Mouse (Mus musculus): ENCODE measurements around the gene Srsf7. TPM values are rescaled to one million over a fixed set of nuclear protein-coding genes. Genes with fewer than 3 reads are reported as not detected.

Srsf7 gene
- polyA plus RNA-seq (2015; fragmentation: Illumina TruSeq; extraction: RNeasy Lipid Tissue Mini Kit (QIAGEN cat#74804); ENCODE audit: insufficient read depth, low read depth, low replicate concordance) = 50.7 TPM

DNA sequence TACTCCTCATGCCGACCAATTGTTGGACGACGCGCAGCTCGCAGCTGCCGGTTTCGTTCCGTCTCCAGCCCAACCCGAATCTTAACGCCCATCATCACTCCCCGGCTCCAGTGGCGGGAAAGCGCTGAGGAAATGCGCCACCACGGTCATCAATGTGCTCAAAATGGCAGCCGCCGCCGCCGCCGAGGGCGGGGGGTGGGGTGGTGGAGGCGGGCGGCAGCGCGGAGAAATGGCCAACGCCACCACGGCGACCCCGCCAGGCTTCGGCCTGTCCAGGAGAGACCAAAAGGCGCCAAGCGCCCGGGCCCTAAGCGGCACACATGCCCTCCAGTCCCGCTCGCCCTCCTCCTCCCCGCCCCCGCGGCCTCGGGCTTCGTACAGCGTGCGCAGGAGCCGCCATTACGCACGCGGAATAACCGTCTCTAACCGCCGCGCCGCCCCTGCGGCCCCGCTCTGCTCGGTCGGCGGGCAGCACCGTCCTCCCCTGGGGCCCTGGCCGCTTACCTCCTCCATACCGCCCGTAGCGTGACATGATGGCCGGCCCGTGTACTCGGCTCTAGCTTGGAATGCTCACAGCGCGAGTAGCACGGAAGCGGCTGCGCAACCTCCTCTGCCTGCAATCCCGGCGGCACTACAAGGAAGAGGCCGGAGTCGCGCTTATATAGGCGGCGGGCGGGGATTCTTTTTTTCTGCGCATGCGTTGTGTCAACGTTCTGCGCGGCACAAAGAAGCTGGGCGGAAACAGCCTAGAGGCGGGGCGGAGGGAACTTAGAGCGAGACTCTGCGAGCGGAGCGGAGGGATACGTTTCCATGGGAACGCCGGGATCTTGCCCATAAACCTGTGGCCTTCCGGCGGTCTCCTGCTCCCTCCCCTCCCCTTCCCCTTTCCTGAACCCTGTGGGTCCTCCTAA, at the start of gene Srsf7, which contains the start of gene Ttc39d:
Gene Srsf7 (minus strand): TSS at position 637 of the 911 bp plus-strand sequence.
Gene Ttc39d (plus strand): TSS at position 790 of the 911 bp plus-strand sequence.

DNA sequence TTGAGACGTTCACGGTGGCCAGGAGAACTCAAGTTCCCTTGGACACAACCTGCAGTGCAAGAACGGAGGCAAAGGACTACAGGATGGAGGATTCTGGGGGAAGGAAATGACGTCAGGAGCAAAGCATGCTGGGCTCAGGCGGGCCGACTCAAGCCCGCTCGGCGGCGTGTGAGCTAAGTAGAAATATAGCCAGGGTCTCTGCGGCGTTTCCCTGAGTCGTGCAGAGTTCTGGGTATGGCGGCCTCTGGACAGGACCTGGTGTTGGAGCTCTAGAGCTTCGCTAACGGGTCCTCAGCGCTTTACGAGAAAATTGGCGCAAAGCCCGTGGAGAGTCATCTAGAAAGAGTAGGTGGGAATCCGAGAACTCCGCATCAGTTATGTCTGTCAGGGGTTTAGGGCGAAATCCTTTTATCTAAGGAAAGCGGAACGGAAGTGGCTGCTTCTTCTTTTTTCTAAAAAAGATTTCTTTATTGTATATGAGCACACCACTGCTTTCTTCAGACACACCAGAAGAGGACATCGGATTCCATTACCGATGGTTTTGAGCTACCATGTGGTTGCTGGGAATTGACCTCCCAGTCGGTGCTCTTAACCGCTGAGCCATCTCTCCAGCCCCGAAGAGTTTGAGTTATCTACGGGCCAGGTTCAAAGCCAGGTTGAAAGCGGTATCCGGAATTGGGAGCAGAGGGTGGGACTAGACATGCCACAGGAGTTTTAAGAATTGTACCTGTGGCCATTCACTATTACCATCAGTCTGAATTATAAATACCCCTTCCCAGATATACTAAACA, 17.4 kb upstream of the Srsf7 start, which contains the start of gene Gemin6:
Gene Gemin6 (plus strand): TSS at position 116 of the 791 bp plus-strand sequence.

Other genes with a start within 250 kb of the Srsf7 start
- gene Hnrnpll, start 145.0 kb downstream of the Srsf7 start, polyA plus RNA-seq (2015; fragmentation: Illumina TruSeq; extraction: RNeasy Lipid Tissue Mini Kit (QIAGEN cat#74804); ENCODE audit: insufficient read depth, low read depth, low replicate concordance) = 6.6 TPM
- 1.6 TPM for gene Galm, start 79.8 kb downstream of the Srsf7 start, polyA plus RNA-seq (2015; fragmentation: Illumina TruSeq; extraction: RNeasy Lipid Tissue Mini Kit (QIAGEN cat#74804); ENCODE audit: insufficient read depth, low read depth, low replicate concordance)
- not detected for gene Ttc39d, start 153 bp upstream of the Srsf7 start, polyA plus RNA-seq (2015; fragmentation: Illumina TruSeq; extraction: RNeasy Lipid Tissue Mini Kit (QIAGEN cat#74804); ENCODE audit: insufficient read depth, low read depth, low replicate concordance)
- 1.8 TPM for gene Gemin6, start 17.1 kb upstream of the Srsf7 start, polyA plus RNA-seq (2015; fragmentation: Illumina TruSeq; extraction: RNeasy Lipid Tissue Mini Kit (QIAGEN cat#74804); ENCODE audit: insufficient read depth, low read depth, low replicate concordance)
- gene Morn2, start 82.9 kb upstream of the Srsf7 start, polyA plus RNA-seq (2015; fragmentation: Illumina TruSeq; extraction: RNeasy Lipid Tissue Mini Kit (QIAGEN cat#74804); ENCODE audit: insufficient read depth, low read depth, low replicate concordance) = 5.6 TPM
- gene Dhx57, start 83.2 kb upstream of the Srsf7 start, polyA plus RNA-seq (2015; fragmentation: Illumina TruSeq; extraction: RNeasy Lipid Tissue Mini Kit (QIAGEN cat#74804); ENCODE audit: insufficient read depth, low read depth, low replicate concordance) = 5.4 TPM
- not detected for gene Arhgef33, start 100.1 kb upstream of the Srsf7 start, polyA plus RNA-seq (2015; fragmentation: Illumina TruSeq; extraction: RNeasy Lipid Tissue Mini Kit (QIAGEN cat#74804); ENCODE audit: insufficient read depth, low read depth, low replicate concordance)
- gene Gm10190, start 166.2 kb upstream of the Srsf7 start, polyA plus RNA-seq (2015; fragmentation: Illumina TruSeq; extraction: RNeasy Lipid Tissue Mini Kit (QIAGEN cat#74804); ENCODE audit: insufficient read depth, low read depth, low replicate concordance) = not detected